Comparison of ENCODE assay signal across 15 mouse cellular contexts in genomic region chr5:140826118-140826517, GRCm38 (mm10).
"Had no signal": no experiment of that assay in that cellular context is flagged by ENCODE, and none has a peak within 500 bp of the region (broad histone marks: within the 10 kb centered on the region; RNA-seq: fewer than 3 reads in every experiment).

No protein-coding gene starts in this region.

- ATAC-seq: liver, postnatal 0 days; lung, postnatal 0 days had no signal

- H3K27ac ChIP-seq: lung, embryonic 15.5 days; neural tube, embryonic 12.5 days; stomach, embryonic 15.5 days had no signal

- H3K9ac ChIP-seq: liver, postnatal 0 days; lung, embryonic 15.5 days; neural tube, embryonic 12.5 days; stomach, embryonic 15.5 days had no signal

- DNase-seq: liver, postnatal 0 days; lung, adult 2 months; lung, postnatal 14 days; lung, postnatal 36 days; midbrain, embryonic 14.5 days; right cerebral cortex, postnatal 14 days; thymus, adult 2 months; thymus, postnatal 25 days; thymus, postnatal 4 days had no signal

- H3K9me3 ChIP-seq: lung, embryonic 15.5 days; megakaryocyte, embryonic 14.5 days; midbrain, embryonic 12.5 days; neural tube, embryonic 12.5 days; stomach, embryonic 15.5 days had no signal

- H3K4me2 ChIP-seq: lung, embryonic 15.5 days; stomach, embryonic 15.5 days had no signal

- H3K4me3 ChIP-seq: lung, embryonic 15.5 days; midbrain, embryonic 12.5 days; neural tube, embryonic 12.5 days; stomach, embryonic 15.5 days had no signal

- H3K27me3 ChIP-seq: lung, embryonic 15.5 days; megakaryocyte, embryonic 14.5 days; midbrain, embryonic 12.5 days; neural tube, embryonic 12.5 days; stomach, embryonic 15.5 days had no signal

- H3K36me3 ChIP-seq: lung, embryonic 15.5 days; stomach, embryonic 15.5 days had no signal
